Mouse (Mus musculus) thymus, adult 2 months (tissue): ENCODE results near the gene Mrpl52. TPM values are rescaled to one million over a fixed set of nuclear protein-coding genes. Genes with fewer than 3 reads are reported as not detected.

ENCODE experiments used
- DNase-seq: peaks from one replicate; pipeline ENCODE4 v3.0.0; 2021
- H3K27ac ChIP-seq: fragments of 200-500 bp; 2 replicates; pipeline ENCODE4 v1.5.1; 2012; ENCODE audit warnings: low read length, control low read depth; ENCODE audit not compliant: control insufficient read depth, insufficient read depth
- H3K27me3 ChIP-seq: fragments of 200-500 bp; 2 replicates; pipeline ENCODE4 v1.6.1; 2012; ENCODE audit warnings: mild to moderate bottlenecking, low read length, moderate library complexity, mixed read lengths; ENCODE audit not compliant: control insufficient read depth, insufficient read depth
- H3K36me3 ChIP-seq: fragments of 200-500 bp; 2 replicates; pipeline ENCODE4 v1.6.1; 2012; ENCODE audit warnings: mild to moderate bottlenecking, low read length, moderate library complexity; ENCODE audit not compliant: control insufficient read depth, insufficient read depth
- H3K4me1 ChIP-seq: fragments of 200-500 bp; replicated peaks from 2 replicates; pipeline ENCODE4 v1.6.1; 2012; ENCODE audit warnings: low read length; ENCODE audit not compliant: control insufficient read depth, insufficient read depth
- H3K4me3 ChIP-seq: fragments of 200-500 bp; 2 replicates; pipeline ENCODE4 v1.5.1; 2012; ENCODE audit warnings: mild to moderate bottlenecking, low read length, control low read depth, moderate library complexity; ENCODE audit not compliant: control insufficient read depth, insufficient read depth
- CTCF ChIP-seq: fragments of 200-500 bp; IDR thresholded peaks from 2 replicates; pipeline ENCODE4 v1.5.1; 2012; ENCODE audit warnings: mild to moderate bottlenecking, control low read depth, low read length, moderate library complexity, borderline replicate concordance; ENCODE audit not compliant: control insufficient read depth, poor library complexity, insufficient read depth; ENCODE audit errors: extremely low read depth
- POLR2A ChIP-seq: fragments of 200-500 bp; IDR thresholded peaks from 2 replicates; pipeline ENCODE4 v1.6.1; 2012; ENCODE audit warnings: mild to moderate bottlenecking, low read length, control low read depth, moderate library complexity; ENCODE audit not compliant: control insufficient read depth, poor library complexity, insufficient read depth; ENCODE audit errors: extremely low read depth
- WGBS: fragments of 180-500 bp; shearing (Covaris S2); methylation state at CpG from one replicate; pipeline ENCODE4 v1.1.7; 2018; 5-methylcytosine and 5-hydroxymethylcytosine counted together
- polyA plus RNA-seq: library from polyadenylated mRNA; depleted of rRNA; stranded (reverse); fragments of >200 nt; gene quantifications from 2 replicates; pipeline ENCODE4 v1.2.3, GENCODE M21; 2012; rRNA removed

Mrpl52 gene
- 211 and 214 TPM in 2 replicates for polyA plus RNA-seq

DNA sequence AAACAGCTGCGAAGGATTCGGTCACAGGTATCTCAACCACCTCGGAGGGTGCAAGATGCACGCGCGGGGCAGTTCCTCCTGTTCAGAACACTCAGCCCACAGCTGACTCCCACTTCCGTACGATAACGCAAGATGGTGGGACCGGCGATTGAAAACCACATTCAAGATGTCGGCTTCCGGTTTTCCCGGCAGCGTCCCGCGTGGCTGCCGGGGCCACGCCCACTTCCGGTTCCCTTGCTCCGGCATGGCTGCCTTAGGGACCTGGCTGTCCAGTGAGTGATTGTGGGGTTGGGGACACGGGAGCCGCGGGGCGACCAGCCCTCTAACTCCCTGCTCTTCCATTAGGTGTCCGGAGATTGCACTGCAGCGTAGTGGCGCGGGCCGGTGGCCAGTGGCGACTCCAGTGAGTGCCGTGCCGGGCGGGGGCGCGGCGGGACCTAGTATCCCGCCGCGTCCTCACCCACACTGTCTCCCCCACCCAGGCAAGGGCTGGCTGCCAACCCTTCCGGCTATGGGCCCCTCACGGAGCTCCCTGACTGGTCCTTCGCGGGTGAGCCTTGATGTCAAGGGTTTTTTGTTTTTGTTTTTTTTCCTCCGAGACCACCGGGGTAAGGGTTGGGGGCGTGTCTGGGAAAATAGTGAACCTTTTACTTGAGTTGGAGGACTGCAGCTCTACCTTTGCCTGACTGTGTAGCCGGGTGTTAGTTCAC, at the start of gene Mrpl52:
TSS of gene Mrpl52 (plus strand) at position 221 of the 710 bp plus-strand sequence.
- Histone ChIP-seq H3K4me1 (peaks cover 14% of the 10 kb centered on the region), H3K27ac (peak within 1 kb of the TSS; percentile 63), H3K27me3 (peaks cover 4% of the 10 kb centered on the region; the same call in 1 of the 2 replicates), H3K36me3 (no peaks in the 10 kb centered on the region), H3K4me3 (peak within 1 kb of the TSS; percentile 56)
- 2% methylated on average over 48 of the region's 48 CpGs for WGBS
- TF ChIP-seq POLR2A (peak; percentile 65; the same call in 1 of the 2 replicates), CTCF (0 out of 2 replicates have a peak, but pooled peaks have one; percentile 34)
- peak; percentile 91 for DNase-seq

DNA sequence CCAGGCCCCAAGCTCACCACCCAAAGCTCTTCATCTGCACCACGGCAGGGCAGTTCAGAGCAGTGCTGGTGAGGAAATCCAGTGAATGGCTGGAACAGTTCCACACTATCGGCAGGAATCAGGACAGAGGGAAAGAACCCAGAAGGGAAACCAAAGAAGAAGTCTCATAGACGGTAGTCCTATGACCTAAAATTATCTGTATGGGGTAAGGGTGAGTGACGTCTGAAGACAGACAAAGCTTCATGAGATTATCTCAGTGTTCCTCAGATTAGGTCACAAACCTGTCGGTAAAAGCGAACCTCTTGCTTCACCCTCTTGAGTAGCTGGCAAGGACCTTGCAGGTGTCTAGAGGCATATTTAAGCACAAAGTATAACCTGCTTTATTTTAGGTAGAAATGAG, 49.5 kb upstream of the Mrpl52 start:
- TF ChIP-seq POLR2A (no peak), CTCF (no peak)
- no peak for DNase-seq
- Histone ChIP-seq H3K27ac (no peak overlapping the region), H3K27me3 (no peaks in the 10 kb centered on the region), H3K4me1 (no peaks in the 10 kb centered on the region), H3K4me3 (no peak overlapping the region), H3K36me3 (no peaks in the 10 kb centered on the region)
- WGBS = 94% methylated on average over 6 of the region's 6 CpGs

DNA sequence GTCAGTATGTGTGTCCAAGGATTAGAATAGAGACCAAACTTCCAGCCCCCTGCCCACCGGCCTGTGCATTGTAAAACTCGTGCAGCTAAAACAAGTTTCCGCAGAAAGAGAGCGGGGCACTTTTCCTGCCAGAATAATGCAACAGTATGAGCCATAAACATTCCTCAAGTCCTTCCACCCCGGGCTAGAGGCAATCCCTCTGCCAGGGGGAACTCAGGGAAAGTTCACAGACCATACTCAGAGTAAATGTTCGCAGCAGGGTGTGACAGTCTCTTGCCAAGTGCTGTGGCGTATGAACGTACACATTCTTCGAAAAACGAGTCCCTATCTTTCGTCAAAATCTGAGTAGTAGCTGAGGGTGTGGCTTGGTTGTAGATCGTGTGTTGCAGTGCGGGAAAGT, 47.1 kb upstream of the Mrpl52 start:
- no peak for DNase-seq
- Histone ChIP-seq H3K27ac (no peak overlapping the region), H3K4me3 (no peak overlapping the region), H3K36me3 (no peaks in the 10 kb centered on the region), H3K4me1 (0 out of 2 replicates have a peak, but pooled peaks cover 5% of the 10 kb centered on the region), H3K27me3 (no peaks in the 10 kb centered on the region)
- 84% methylated on average over 13 of the region's 13 CpGs for WGBS
- no peak for TF ChIP-seq POLR2A
- TF ChIP-seq CTCF = no peak

DNA sequence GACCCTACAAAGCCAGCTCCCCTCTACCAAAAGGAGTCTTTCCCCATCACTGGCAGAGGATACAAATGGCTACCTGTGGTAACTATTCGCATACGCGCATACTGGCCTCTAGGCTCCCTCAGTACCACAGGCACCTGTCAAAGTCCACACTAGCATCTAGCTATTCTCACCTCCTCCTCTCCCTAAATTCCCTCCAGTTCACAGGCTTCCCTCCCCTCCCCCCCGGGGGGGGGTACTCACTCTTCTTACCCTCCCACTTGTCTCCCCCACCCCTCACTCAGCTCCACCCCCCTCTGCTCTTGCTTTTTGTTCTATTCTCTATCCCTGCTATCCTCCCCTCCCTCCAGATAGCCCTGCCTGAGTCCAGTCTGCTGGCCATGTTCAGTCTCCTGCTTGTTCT, 46.1 kb upstream of the Mrpl52 start:
- Histone ChIP-seq H3K4me1 (0 out of 2 replicates have a peak, but pooled peaks cover 6% of the 10 kb centered on the region), H3K27me3 (no peaks in the 10 kb centered on the region), H3K27ac (no peak overlapping the region), H3K4me3 (no peak overlapping the region), H3K36me3 (no peaks in the 10 kb centered on the region)
- 89% methylated on average over 4 of the region's 4 CpGs for WGBS
- DNase-seq = no peak
- TF ChIP-seq CTCF = no peak
- no peak for TF ChIP-seq POLR2A

DNA sequence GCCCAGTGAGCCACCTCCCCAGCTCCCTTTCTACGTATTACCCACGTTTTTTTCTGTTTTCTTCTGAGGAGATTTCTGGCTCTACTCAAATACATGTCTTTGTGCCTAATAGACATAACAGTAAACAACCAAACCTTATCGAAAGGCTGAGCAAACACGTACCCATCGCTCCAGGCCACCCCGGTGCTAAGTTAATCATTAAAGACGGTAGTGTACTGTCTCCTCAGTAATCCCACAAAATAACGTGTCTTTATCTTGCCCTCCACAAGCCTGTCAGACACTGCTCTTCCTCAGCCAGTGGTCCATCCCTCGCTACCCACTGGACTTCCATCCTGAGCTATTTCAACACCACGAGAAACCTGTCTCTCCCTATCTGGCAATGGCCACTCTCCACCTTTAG, 44.9 kb upstream of the Mrpl52 start:
- WGBS = 98% methylated on average over 10 of the region's 10 CpGs
- Histone ChIP-seq H3K4me3 (no peak overlapping the region), H3K27ac (no peak overlapping the region), H3K27me3 (no peaks in the 10 kb centered on the region), H3K36me3 (no peaks in the 10 kb centered on the region), H3K4me1 (0 out of 2 replicates have a peak, but pooled peaks cover 6% of the 10 kb centered on the region)
- no peak for DNase-seq
- TF ChIP-seq CTCF (no peak), POLR2A (no peak)

DNA sequence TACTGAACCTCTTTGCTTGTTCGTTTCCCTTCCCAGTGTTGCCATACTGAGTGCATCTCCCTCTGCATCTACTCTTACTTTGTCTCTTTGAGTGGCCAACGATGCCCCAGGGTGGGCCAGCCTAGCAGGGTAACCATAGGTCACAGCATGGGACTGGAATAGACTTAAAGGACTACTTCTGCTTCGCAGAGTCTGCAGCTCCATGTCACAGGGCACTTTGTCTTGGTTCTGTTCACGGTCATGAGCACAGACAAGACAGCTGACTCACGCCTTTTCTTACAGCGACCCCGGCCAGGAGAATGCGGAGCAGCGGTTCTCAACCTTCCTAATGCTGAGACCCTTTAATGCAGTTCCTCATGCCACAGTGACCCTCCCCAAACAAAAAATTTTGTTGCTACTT, 44.1 kb upstream of the Mrpl52 start:
- no peak for TF ChIP-seq POLR2A
- TF ChIP-seq CTCF = no peak
- DNase-seq = no peak
- Histone ChIP-seq H3K27ac (no peak overlapping the region), H3K4me3 (no peak overlapping the region), H3K36me3 (no peaks in the 10 kb centered on the region), H3K27me3 (no peaks in the 10 kb centered on the region), H3K4me1 (0 out of 2 replicates have a peak, but pooled peaks cover 6% of the 10 kb centered on the region)
- 82% methylated on average over 9 of the region's 9 CpGs for WGBS
